Mouse (Mus musculus) kidney, adult 2 months (tissue): ENCODE data around the gene Lrch4.

Source experiments
- CTCF ChIP-seq: fragments of 200-500 bp; conservative IDR thresholded peaks from 2 replicates; pipeline ENCODE4 v1.5.1; 2011; ENCODE audit warnings: low read depth, mild to moderate bottlenecking, control low read depth, low read length, moderate library complexity, mixed read lengths; ENCODE audit not compliant: insufficient read depth, insufficient read length
- POLR2A ChIP-seq: fragments of 200-500 bp; IDR thresholded peaks from one replicate; pipeline ENCODE4 v1.6.1; 2011; ENCODE audit warnings: low read depth, low read length, control low read depth

GRCm38 (mm10) chr5:137639472-137639871, 10.6 kb downstream of the Lrch4 start:
- TF ChIP-seq CTCF: no peak
- TF ChIP-seq POLR2A: no peak
